Mouse (Mus musculus) liver, embryonic 14.5 days (tissue): ENCODE results near the gene Cd302.

ENCODE experiments used
- CTCF ChIP-seq: IDR thresholded peaks from 2 replicates; pipeline ENCODE4 v1.5.1; 2016; ENCODE audit warnings: antibody characterized with exemption, low read depth, control low read depth
- EP300 ChIP-seq: IDR thresholded peaks from 2 replicates; pipeline ENCODE4 v1.6.1; 2016; ENCODE audit warnings: antibody characterized with exemption, low read depth

DNA sequence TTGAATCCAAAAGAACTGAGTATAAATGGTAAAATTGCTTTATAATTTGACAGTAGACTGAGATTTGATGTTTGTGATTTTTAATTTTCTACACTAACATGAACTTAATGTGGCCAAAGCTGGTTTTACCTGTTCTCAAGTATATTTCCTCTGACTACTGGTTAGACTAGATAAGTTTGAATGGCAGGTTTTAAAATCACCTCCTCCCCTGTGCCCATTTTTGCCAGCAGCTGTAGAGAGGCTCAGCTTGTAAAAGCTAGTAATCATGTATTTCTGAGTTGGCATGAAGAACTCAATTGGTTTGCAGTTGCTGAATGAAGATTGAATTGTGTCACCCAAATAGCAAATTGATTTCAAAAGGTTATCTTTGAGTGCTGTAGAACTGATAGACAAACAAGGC, 71.8 kb downstream of the Cd302 start:
- TF ChIP-seq CTCF (no peak), EP300 (no peak)
